Mouse (Mus musculus): ENCODE measurements at regions not wholly inside any gene's neighbourhood (a gene's known extent, or its start where the extent isn't known, plus 50 kb on each side); places are given as distances from the start of the nearest gene placed in this dataset.

- TF ChIP-seq POLR2A (IDR thresholded peaks at IDR 0.05; ENCODE audit: borderline replicate concordance, extremely low read depth, insufficient read depth, insufficient read length, poor library complexity, severe bottlenecking) (no peak), CTCF (IDR thresholded peaks at IDR 0.05; ENCODE audit: borderline replicate concordance, extremely low read depth, insufficient read depth, insufficient read length) (no peak)
- no peak for DNase-seq (ENCODE audit: low read depth)
Observed at GRCm38 (mm10) chr5:101032968-101033367, 187.5 kb downstream of the Gpat3 start.

- DNase-seq (ENCODE audit: low read depth): peak; percentile 75
- TF ChIP-seq CTCF (IDR thresholded peaks at IDR 0.05; ENCODE audit: borderline replicate concordance, extremely low read depth, insufficient read depth, insufficient read length) (no peak), POLR2A (IDR thresholded peaks at IDR 0.05; ENCODE audit: borderline replicate concordance, extremely low read depth, insufficient read depth, insufficient read length, poor library complexity, severe bottlenecking) (no peak)
Observed at GRCm38 (mm10) chr5:101032147-101032900, 186.8 kb downstream of the Gpat3 start.

GRCm38 (mm10) chr5:101024796-101025195, 179.3 kb downstream of the Gpat3 start:
- DNase-seq (ENCODE audit: low read depth): no peak
- TF ChIP-seq POLR2A (IDR thresholded peaks at IDR 0.05; ENCODE audit: borderline replicate concordance, extremely low read depth, insufficient read depth, insufficient read length, poor library complexity, severe bottlenecking) (no peak), CTCF (IDR thresholded peaks at IDR 0.05; ENCODE audit: borderline replicate concordance, extremely low read depth, insufficient read depth, insufficient read length) (no peak)

- DNase-seq (ENCODE audit: low read depth): peak; percentile 89
- TF ChIP-seq CTCF (IDR thresholded peaks at IDR 0.05; ENCODE audit: borderline replicate concordance, extremely low read depth, insufficient read depth, insufficient read length) (no peak), POLR2A (IDR thresholded peaks at IDR 0.05; ENCODE audit: borderline replicate concordance, extremely low read depth, insufficient read depth, insufficient read length, poor library complexity, severe bottlenecking) (no peak)
Observed at GRCm38 (mm10) chr5:101023784-101024183, 178.3 kb downstream of the Gpat3 start.

- DNase-seq (ENCODE audit: low read depth): peak; percentile 89
- TF ChIP-seq POLR2A (IDR thresholded peaks at IDR 0.05; ENCODE audit: borderline replicate concordance, extremely low read depth, insufficient read depth, insufficient read length, poor library complexity, severe bottlenecking): no peak
- TF ChIP-seq CTCF (IDR thresholded peaks at IDR 0.05; ENCODE audit: borderline replicate concordance, extremely low read depth, insufficient read depth, insufficient read length): peak; percentile 91
Observed at GRCm38 (mm10) chr5:101020784-101021183, 175.3 kb downstream of the Gpat3 start.

- DNase-seq (ENCODE audit: low read depth): no peak
- no peak for TF ChIP-seq POLR2A (IDR thresholded peaks at IDR 0.05; ENCODE audit: borderline replicate concordance, extremely low read depth, insufficient read depth, insufficient read length, poor library complexity, severe bottlenecking)
- no peak for TF ChIP-seq CTCF (IDR thresholded peaks at IDR 0.05; ENCODE audit: borderline replicate concordance, extremely low read depth, insufficient read depth, insufficient read length)
Observed at GRCm38 (mm10) chr5:101013844-101014243, 168.3 kb downstream of the Gpat3 start.

GRCm38 (mm10) chr5:101005216-101005615, 159.7 kb downstream of the Gpat3 start:
- TF ChIP-seq POLR2A (IDR thresholded peaks at IDR 0.05; ENCODE audit: borderline replicate concordance, extremely low read depth, insufficient read depth, insufficient read length, poor library complexity, severe bottlenecking) (no peak), CTCF (IDR thresholded peaks at IDR 0.05; ENCODE audit: borderline replicate concordance, extremely low read depth, insufficient read depth, insufficient read length) (0 out of 2 replicates have a peak, but pooled peaks have one; percentile 10)
- no peak for DNase-seq (ENCODE audit: low read depth)

GRCm38 (mm10) chr5:101000436-101000835, 154.9 kb downstream of the Gpat3 start:
- TF ChIP-seq POLR2A (IDR thresholded peaks at IDR 0.05; ENCODE audit: borderline replicate concordance, extremely low read depth, insufficient read depth, insufficient read length, poor library complexity, severe bottlenecking): no peak
- no peak for DNase-seq (ENCODE audit: low read depth)

- TF ChIP-seq POLR2A (IDR thresholded peaks at IDR 0.05; ENCODE audit: borderline replicate concordance, extremely low read depth, insufficient read depth, insufficient read length, poor library complexity, severe bottlenecking) (no peak), CTCF (IDR thresholded peaks at IDR 0.05; ENCODE audit: borderline replicate concordance, extremely low read depth, insufficient read depth, insufficient read length) (no peak)
- DNase-seq (ENCODE audit: low read depth): no peak
Observed at GRCm38 (mm10) chr5:100992365-100992764, 146.9 kb downstream of the Gpat3 start.

GRCm38 (mm10) chr5:100991626-100992025, 146.1 kb downstream of the Gpat3 start:
- peak; percentile 73 for DNase-seq (ENCODE audit: low read depth)
- TF ChIP-seq CTCF (IDR thresholded peaks at IDR 0.05; ENCODE audit: borderline replicate concordance, extremely low read depth, insufficient read depth, insufficient read length): peak; percentile 67
- TF ChIP-seq POLR2A (IDR thresholded peaks at IDR 0.05; ENCODE audit: borderline replicate concordance, extremely low read depth, insufficient read depth, insufficient read length, poor library complexity, severe bottlenecking): no peak

GRCm38 (mm10) chr5:100982573-100982936, 137.0 kb downstream of the Gpat3 start:
- TF ChIP-seq POLR2A (IDR thresholded peaks at IDR 0.05; ENCODE audit: borderline replicate concordance, extremely low read depth, insufficient read depth, insufficient read length, poor library complexity, severe bottlenecking) (no peak), CTCF (IDR thresholded peaks at IDR 0.05; ENCODE audit: borderline replicate concordance, extremely low read depth, insufficient read depth, insufficient read length) (no peak)
- DNase-seq (ENCODE audit: low read depth): peak; percentile 76

GRCm38 (mm10) chr5:100981849-100982572, 136.5 kb downstream of the Gpat3 start:
- DNase-seq (ENCODE audit: low read depth): no peak

More at GRCm38 (mm10) chr5:100981849-100982572, 136.5 kb downstream of the Gpat3 start:
- TF ChIP-seq CTCF (IDR thresholded peaks at IDR 0.05; ENCODE audit: borderline replicate concordance, extremely low read depth, insufficient read depth, insufficient read length) (no peak), POLR2A (IDR thresholded peaks at IDR 0.05; ENCODE audit: borderline replicate concordance, extremely low read depth, insufficient read depth, insufficient read length, poor library complexity, severe bottlenecking) (no peak)

Data from brain, embryonic 14.5 days (tissue).